Mouse (Mus musculus) heart, adult 2 months (tissue): ENCODE measurements around the gene P2ry1. TPM values are rescaled to one million over a fixed set of nuclear protein-coding genes. Genes with fewer than 3 reads are reported as not detected.

ENCODE experiments used
- DNase-seq, 2 experiments: peaks; one replicate each; pipeline ENCODE4 v3.0.0; 2021
- H3K27ac ChIP-seq: fragments of 200-600 bp; 2 replicates; pipeline ENCODE4 v1.8.1; 2022
- H3K27me3 ChIP-seq: fragments of 200-500 bp; 2 replicates; pipeline ENCODE4 v1.6.1; 2012; ENCODE audit warnings: mild to moderate bottlenecking, low read length, inconsistent platforms, mixed read lengths; ENCODE audit not compliant: control insufficient read depth, insufficient read depth
- H3K36me3 ChIP-seq: fragments of 200-500 bp; 2 replicates; pipeline ENCODE4 v1.6.1; 2012; ENCODE audit warnings: low read length, inconsistent platforms; ENCODE audit not compliant: control insufficient read depth, insufficient read depth
- H3K4me1 ChIP-seq: fragments of 200-500 bp; 2 replicates; pipeline ENCODE4 v1.6.1; 2011; ENCODE audit warnings: low read length; ENCODE audit not compliant: control insufficient read depth, insufficient read depth
- H3K4me3 ChIP-seq: fragments of 200-600 bp; 2 replicates; pipeline ENCODE4 v1.8.1; 2022
- H3K79me2 ChIP-seq: fragments of 200-500 bp; replicated peaks from 2 replicates; pipeline ENCODE4 v1.6.1; 2012; ENCODE audit warnings: mild to moderate bottlenecking, inconsistent platforms, low read length, moderate library complexity, mixed read lengths; ENCODE audit not compliant: control insufficient read depth, insufficient read depth
- H3K9ac ChIP-seq: fragments of 200-500 bp; 2 replicates; pipeline ENCODE4 v1.6.1; 2012; ENCODE audit warnings: low read depth, mild to moderate bottlenecking, control low read depth, inconsistent platforms, low read length, mixed read lengths
- CTCF ChIP-seq: fragments of 200-600 bp; IDR thresholded peaks from 2 replicates; pipeline ENCODE4 v1.8.1; 2022; ENCODE audit warnings: antibody characterized with exemption, mild to moderate bottlenecking, moderate library complexity
- EP300 ChIP-seq: fragments of 200-500 bp; IDR thresholded peaks from 2 replicates; pipeline ENCODE4 v1.6.1; 2011; ENCODE audit warnings: low read depth, low read length, control low read depth; ENCODE audit not compliant: insufficient read depth
- POLR2A ChIP-seq: fragments of 200-500 bp; IDR thresholded peaks from 2 replicates; pipeline ENCODE4 v1.6.1; 2011; ENCODE audit warnings: mild to moderate bottlenecking, low read depth, low read length, control low read depth; ENCODE audit not compliant: insufficient read depth
- WGBS: fragments of 180-500 bp; shearing (Covaris S2); methylation state at CpG from one replicate; pipeline ENCODE4 v1.1.7; 2018; 5-methylcytosine and 5-hydroxymethylcytosine counted together
- intact Hi-C: fragments of 180-260 bp; cut with DNase I; formaldehyde crosslinking; loops from one replicate; pipeline ENCODE4 v1.15.1; 2025
- polyA plus RNA-seq: library from polyadenylated mRNA; depleted of rRNA; stranded (reverse); fragments of >200 nt; gene quantifications from 2 replicates; pipeline ENCODE4 v1.2.3, GENCODE M21; 2012
- total RNA-seq, 2 experiments: library from RNA; stranded (reverse); gene quantifications; 2 replicates each; pipeline ENCODE4 v1.2.3; 2021

The P2ry1 gene
- total and polyA plus RNA-seq, 3 experiments, result 13.4 to 45.8 (median 33.4) TPM

DNA sequence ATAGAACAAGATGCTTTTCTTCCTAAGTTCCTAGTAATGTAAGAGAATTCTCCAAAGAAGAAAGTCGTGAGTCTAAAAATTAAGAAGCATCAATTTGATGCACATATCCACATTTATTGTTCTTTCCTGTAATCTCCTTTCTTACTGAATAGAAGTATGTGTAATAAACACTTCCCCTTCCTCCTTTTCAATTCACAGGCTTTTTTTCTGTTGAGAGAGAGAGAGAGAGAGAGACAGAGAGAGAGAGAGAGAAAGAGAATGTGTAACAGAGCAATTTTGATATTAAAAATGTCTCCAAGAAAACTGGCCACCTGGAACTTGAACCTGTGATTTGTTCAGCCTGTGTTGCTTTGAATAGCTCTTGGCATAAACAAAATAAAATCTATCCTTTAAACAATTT, 2.0 kb downstream of the P2ry1 start:
- WGBS, result 73% methylated on average over 1 of the region's 1 CpGs
- H3K27ac ChIP-seq, result no peak overlapping the region
- H3K9ac ChIP-seq, result no peak overlapping the region
- no peaks in the 10 kb centered on the region for H3K27me3 ChIP-seq
- no peak for DNase-seq
- H3K79me2 ChIP-seq, result no peaks in the 10 kb centered on the region
- H3K36me3 ChIP-seq, result peaks cover 13% of the 10 kb centered on the region
- H3K4me1 ChIP-seq, result peaks cover 2% of the 10 kb centered on the region
- H3K4me3 ChIP-seq, result peak overlapping the region; percentile 9; the same call in 1 of the 2 replicates
- no peak for TF ChIP-seq CTCF
- TF ChIP-seq EP300, result no peak
- no peak for TF ChIP-seq POLR2A
- intact Hi-C loops, result loop anchor here (5.0 to 10.0 kb wide), 3 partner anchors 77 to 502 kb away; no protein-coding TSS in a partner anchor

DNA sequence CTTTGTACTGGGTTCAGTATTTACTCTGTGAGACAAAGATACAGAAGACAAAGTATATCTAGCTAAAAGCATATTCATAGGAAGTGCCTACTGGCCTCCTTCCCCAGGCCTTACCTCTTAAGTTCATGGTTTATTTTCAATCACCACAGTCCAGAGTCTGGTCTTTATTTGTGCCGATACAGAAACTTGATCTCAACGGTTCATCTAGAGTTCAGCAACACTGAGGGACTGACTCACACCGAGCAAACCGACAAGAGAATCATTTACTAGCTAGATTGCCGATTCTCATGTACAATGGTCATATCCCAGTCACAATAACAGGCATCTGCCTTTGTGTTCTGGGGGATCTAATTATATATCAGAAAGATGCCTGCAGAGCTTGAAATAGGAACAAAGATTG, 9.1 kb downstream of the P2ry1 start:
- intact Hi-C loops, result no loop called here
- no peak overlapping the region for H3K9ac ChIP-seq
- no peaks in the 10 kb centered on the region for H3K79me2 ChIP-seq
- no peak for DNase-seq
- no peaks in the 10 kb centered on the region for H3K27me3 ChIP-seq
- WGBS, result 57% methylated on average over 5 of the region's 5 CpGs
- TF ChIP-seq CTCF (no peak), POLR2A (no peak), EP300 (no peak)
- H3K27ac ChIP-seq, result no peak overlapping the region
- no peak overlapping the region for H3K4me3 ChIP-seq
- peaks cover 4% of the 10 kb centered on the region for H3K36me3 ChIP-seq
- H3K4me1 ChIP-seq, result no peaks in the 10 kb centered on the region

DNA sequence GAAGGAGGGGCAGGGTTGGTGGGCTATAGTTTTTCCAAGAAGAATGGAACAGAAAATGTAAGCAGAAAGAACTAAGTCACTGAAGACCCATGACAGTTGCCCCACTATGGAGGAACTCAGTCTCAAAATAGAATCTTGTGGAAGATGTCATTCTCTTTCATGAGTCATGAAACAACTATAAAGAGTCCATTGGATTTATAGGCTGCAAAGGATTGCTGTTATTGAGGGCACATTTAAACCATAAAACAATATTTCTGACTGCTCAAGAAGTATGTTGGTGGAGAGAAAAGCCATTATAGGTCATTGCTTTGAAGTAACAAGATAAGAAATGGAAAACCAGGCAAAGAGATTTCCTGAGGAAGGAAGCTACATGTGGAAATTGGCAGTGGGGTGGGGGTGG, 10.0 kb downstream of the P2ry1 start:
- no peak for TF ChIP-seq CTCF
- TF ChIP-seq EP300, result no peak
- TF ChIP-seq POLR2A, result no peak
- no peak overlapping the region for H3K27ac ChIP-seq
- intact Hi-C loops, result no loop called here
- H3K79me2 ChIP-seq, result no peaks in the 10 kb centered on the region
- H3K27me3 ChIP-seq, result no peaks in the 10 kb centered on the region
- no peaks in the 10 kb centered on the region for H3K4me1 ChIP-seq
- H3K4me3 ChIP-seq, result no peak overlapping the region
- no peaks in the 10 kb centered on the region for H3K36me3 ChIP-seq
- no peak for DNase-seq
- H3K9ac ChIP-seq, result no peak overlapping the region

DNA sequence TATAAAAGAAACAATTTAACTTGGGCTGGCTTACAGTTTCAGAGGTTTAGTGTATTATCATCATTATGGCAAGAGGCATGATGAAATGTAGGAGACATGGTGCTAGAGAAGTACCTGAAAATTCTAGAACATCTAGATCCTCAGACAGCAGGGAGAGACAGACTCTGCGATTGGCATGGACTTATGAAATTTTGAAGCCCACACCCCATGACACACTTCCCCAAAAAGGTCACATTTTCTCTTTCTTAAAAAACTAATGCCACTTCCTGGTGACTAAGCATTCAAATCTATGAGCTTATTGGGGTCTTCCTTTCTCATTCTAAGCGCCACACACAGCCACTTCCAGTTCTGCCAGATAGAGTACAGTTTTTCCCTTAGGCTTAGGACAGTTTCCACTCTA, 14.1 kb downstream of the P2ry1 start:
- WGBS, result 81% methylated on average over 2 of the region's 2 CpGs
- TF ChIP-seq EP300 (no peak), CTCF (no peak), POLR2A (no peak)
- intact Hi-C loops, result no loop called here
- no peak for DNase-seq
- H3K4me3 ChIP-seq, result no peak overlapping the region
- H3K4me1 ChIP-seq, result no peaks in the 10 kb centered on the region
- H3K36me3 ChIP-seq, result no peaks in the 10 kb centered on the region
- H3K27ac ChIP-seq, result no peak overlapping the region
- H3K9ac ChIP-seq, result no peak overlapping the region
- H3K27me3 ChIP-seq, result no peaks in the 10 kb centered on the region
- no peaks in the 10 kb centered on the region for H3K79me2 ChIP-seq

DNA sequence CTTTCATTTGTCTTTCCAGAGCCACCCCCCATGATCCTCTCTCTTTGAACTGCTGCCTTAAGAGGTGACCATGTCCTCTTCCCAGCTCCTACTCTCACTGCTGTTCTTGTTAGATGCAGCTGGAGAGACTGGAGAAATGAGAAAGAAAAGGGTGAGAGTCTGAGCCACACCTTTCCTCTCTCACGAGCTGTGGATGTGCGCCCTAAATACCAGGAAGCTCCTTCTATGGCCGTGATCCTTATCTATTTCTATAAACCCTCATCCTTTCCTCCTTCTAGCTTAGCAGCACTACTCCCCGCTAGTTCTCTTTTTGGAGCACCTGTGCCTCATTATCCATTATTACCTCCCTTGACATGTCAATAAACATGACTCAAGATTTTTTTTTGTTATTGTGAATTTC, 29.5 kb downstream of the P2ry1 start:
- Histone ChIP-seq H3K4me1 (no peaks in the 10 kb centered on the region), H3K9ac (no peak overlapping the region), H3K36me3 (no peaks in the 10 kb centered on the region), H3K79me2 (no peaks in the 10 kb centered on the region), H3K4me3 (no peak overlapping the region), H3K27me3 (no peaks in the 10 kb centered on the region), H3K27ac (no peak overlapping the region)
- 37% methylated on average over 4 of the region's 4 CpGs for WGBS
- DNase-seq, result no peak
- intact Hi-C loops, result no loop called here
- TF ChIP-seq POLR2A (no peak), CTCF (no peak), EP300 (no peak)

DNA sequence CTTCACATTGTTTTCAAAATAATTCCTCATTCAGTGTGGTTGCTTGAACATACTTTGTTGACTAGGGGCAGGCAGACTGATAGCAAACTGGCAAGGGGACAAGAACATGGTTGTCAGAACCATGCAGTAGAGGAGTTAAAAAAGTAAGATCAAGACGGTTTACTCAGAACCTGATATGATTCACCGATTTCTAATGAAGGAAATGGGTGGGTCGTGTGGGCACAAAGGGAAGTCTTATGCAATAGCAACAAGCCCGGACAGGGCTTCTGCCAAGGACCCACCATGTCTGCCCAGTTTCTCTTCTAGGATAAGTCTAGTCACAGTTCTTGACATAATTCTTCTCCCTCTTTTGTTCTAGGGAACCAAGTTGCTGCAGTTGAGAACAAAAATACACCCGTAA, 33.0 kb downstream of the P2ry1 start:
- intact Hi-C loops, result no loop called here
- H3K9ac ChIP-seq, result no peak overlapping the region
- H3K4me3 ChIP-seq, result no peak overlapping the region
- H3K27ac ChIP-seq, result no peak overlapping the region
- H3K4me1 ChIP-seq, result no peaks in the 10 kb centered on the region
- H3K27me3 ChIP-seq, result no peaks in the 10 kb centered on the region
- 56% methylated on average over 5 of the region's 5 CpGs for WGBS
- DNase-seq, result no peak
- TF ChIP-seq POLR2A (no peak), CTCF (no peak), EP300 (no peak)
- no peaks in the 10 kb centered on the region for H3K36me3 ChIP-seq
- H3K79me2 ChIP-seq, result no peaks in the 10 kb centered on the region
